Mouse (Mus musculus): ENCODE measurements around the gene Hspb7. TPM values are rescaled to one million over a fixed set of nuclear protein-coding genes. Genes with fewer than 3 reads are reported as not detected.

Hspb7 gene
- total RNA-seq, 2 experiments from 2014 or later, result 200 to 208 TPM

- DNase-seq, result no peak
Measured at GRCm38 (mm10) chr4:141472641-141473321, 52.2 kb downstream of the Hspb7 start.

GRCm38 (mm10) chr4:141474431-141474830 lies 53.9 kb downstream of the Hspb7 start:
- DNase-seq, result no peak

Other genes starting within 250 kb of the Hspb7 start
- gene Rsg1, start 206.8 kb upstream of the Hspb7 start, total RNA-seq (2021), result under 1 TPM; 0.70 to 0.89 TPM
- 1 to 10 TPM; 2.6 to 3.2 TPM for gene Arhgef19, start 181.3 kb upstream of the Hspb7 start, total RNA-seq (2021)
- gene Epha2, start 119.5 kb upstream of the Hspb7 start, total RNA-seq (2021), result 1 to 10 TPM; 3.9 to 5.9 TPM
- gene Fam131c, start 52.6 kb upstream of the Hspb7 start, total RNA-seq (2021), result under 1 TPM in 1 of 2 experiments, not detected in 1; 0.16 TPM
- 1 to 10 TPM; 1.2 to 1.3 TPM for gene Clcnka, start 22.1 kb upstream of the Hspb7 start, total RNA-seq (2021)
- gene Clcnkb, start 4.8 kb upstream of the Hspb7 start, total RNA-seq (2021), result under 1 TPM; 0.09 to 0.45 TPM
- gene Srarp, start 15.3 kb downstream of the Hspb7 start, total RNA-seq (2021), result not detected
- gene Zbtb17, start 23.9 kb downstream of the Hspb7 start, total RNA-seq (2021), result 10 to 100 TPM; 16.1 to 17.3 TPM
- gene Spen, start 117.8 kb downstream of the Hspb7 start, total RNA-seq (2021), result 10 to 100 TPM; 23.4 to 30.9 TPM
- gene Fblim1, start 185.3 kb downstream of the Hspb7 start, total RNA-seq (2021), result 1 to 10 TPM; 3.8 to 6.6 TPM
- gene Tmem82, start 197.9 kb downstream of the Hspb7 start, total RNA-seq (2021), result 1 to 10 TPM; 1.7 to 2.2 TPM
- 10 to 100 TPM; 10.5 to 12.8 TPM for gene Slc25a34, start 203.0 kb downstream of the Hspb7 start, total RNA-seq (2021)
- 10 to 100 TPM; 26.8 to 29.3 TPM for gene Plekhm2, start 244.1 kb downstream of the Hspb7 start, total RNA-seq (2021)

All from gastrocnemius, postnatal 10 days (tissue).